ENCODE assay signal across 13 mouse cellular contexts in genomic region chr1:34122198-34122597, GRCm38 (mm10).
DNase-seq lines count a peak whose midpoint lies in the region; ATAC-seq and TF ChIP-seq lines count a peak whose summit lies in the region.
"Had no signal": no experiment of that assay in that cellular context is flagged by ENCODE, and none has a peak within 500 bp of the region (broad histone marks: within the 10 kb centered on the region; RNA-seq: fewer than 3 reads in every experiment).

No protein-coding gene starts in this region.

- peak overlapping the region; percentile 92 for H3K27ac ChIP-seq in heart, embryonic 13.5 days (replicated peaks)
- H3K27ac ChIP-seq in layer of hippocampus, adult 2 months: peak overlapping the region; percentile 80
- no peak overlapping the region for H3K27ac ChIP-seq in CH12.LX (ENCODE audit: insufficient read depth, low read depth)
- peak overlapping the region; percentile 95 for H3K27ac ChIP-seq in intestine, embryonic 16.5 days (ENCODE audit: low read length)
- H3K27ac ChIP-seq: limb, embryonic 12.5 days had no signal

- H3K9me3 ChIP-seq in heart, embryonic 13.5 days: no peaks in the 10 kb centered on the region
- H3K9me3 ChIP-seq in CH12.LX (replicated peaks; ENCODE audit: low read length): no peaks in the 10 kb centered on the region
- no peaks in the 10 kb centered on the region for H3K9me3 ChIP-seq in intestine, embryonic 16.5 days (ENCODE audit: control insufficient read depth, low read length)
- H3K9me3 ChIP-seq: limb, embryonic 12.5 days; megakaryocyte, embryonic 14.5 days had no signal

- no peak for ATAC-seq in heart, embryonic 13.5 days (ENCODE audit: extremely low read depth, insufficient number of reproducible peaks, low FRiP score, low TSS enrichment)
- ATAC-seq in intestine, embryonic 16.5 days: no peak
- ATAC-seq: activated CD4-positive, CD25-positive, alpha-beta regulatory T cell, adult 4 months; inflammation-experienced regulatory T-cells, adult 6 months had no signal

- in situ Hi-C loops in CH12.LX (cut with MboI; ENCODE audit: low pct_ligation_motif_present, low pct_unique_long_range_greater_than_20kb, low sequenced_read_pairs): no loop called here

- H3K79me2 ChIP-seq in CH12.LX (replicated peaks; ENCODE audit: control insufficient read depth, extremely low read depth, insufficient read depth, poor library complexity, severe bottlenecking): no peaks in the 10 kb centered on the region

- no peak for DNase-seq in heart, postnatal 10 days
- no peak for DNase-seq in layer of hippocampus, adult 2 months (ENCODE audit: low spot score in 2 of 2)
- DNase-seq in layer of hippocampus, adult 8-10 months (ENCODE audit: low spot score in 2 of 2): no peak
- DNase-seq in CH12.LX (ENCODE audit: extremely low read depth): no peak
- no peak for DNase-seq in Muller cell, postnatal 12 days (ENCODE audit: inconsistent ontology term)
- no peak for DNase-seq in frontal cortex, postnatal 36 days (ENCODE audit: low spot score in 2 of 2)
- DNase-seq: cerebellum, adult 2 months had no signal

- dilution Hi-C loops in CH12.LX (cut with MboI; ENCODE audit: extremely low pct_ligation_motif_present, extremely low pct_unique_long_range_greater_than_20kb, low sequenced_read_pairs): no loop called here

- no peaks in the 10 kb centered on the region for H3K27me3 ChIP-seq in heart, embryonic 13.5 days (replicated peaks)
- H3K27me3 ChIP-seq in CH12.LX (replicated peaks): no peaks in the 10 kb centered on the region
- no peaks in the 10 kb centered on the region for H3K27me3 ChIP-seq in intestine, embryonic 16.5 days (replicated peaks; ENCODE audit: control insufficient read depth, insufficient read depth, low read length)
- H3K27me3 ChIP-seq: limb, embryonic 12.5 days had no signal

- intact Hi-C loops in heart, postnatal 10 days (cut with DNase I): no loop called here

- peak overlapping the region; percentile 43 for H3K4me3 ChIP-seq in heart, embryonic 13.5 days
- peak overlapping the region; percentile 50; the same call in 1 of the 2 replicates for H3K4me3 ChIP-seq in layer of hippocampus, adult 2 months
- peak overlapping the region in 1 of 3 experiments; percentile 51 for H3K4me3 ChIP-seq in CH12.LX (replicated peaks in 1 of 3; ENCODE audit: low read depth in 2 of 3, low read length in 2 of 3, poor library complexity in 1 of 3)
- H3K4me3 ChIP-seq in intestine, embryonic 16.5 days (ENCODE audit: low read length): peak overlapping the region; percentile 53
- H3K4me3 ChIP-seq: limb, embryonic 12.5 days; megakaryocyte, embryonic 14.5 days had no signal

- H3K36me3 ChIP-seq in heart, embryonic 13.5 days: no peaks in the 10 kb centered on the region
- H3K36me3 ChIP-seq in CH12.LX (replicated peaks in 1 of 2; ENCODE audit: control insufficient read depth in 1 of 2, insufficient read depth in 1 of 2, low read length in 1 of 2): peaks cover 0 to 24% of the 10 kb centered on the region in 2 experiments
- no peaks in the 10 kb centered on the region for H3K36me3 ChIP-seq in intestine, embryonic 16.5 days (ENCODE audit: control insufficient read depth, insufficient read depth, low read length)
- H3K36me3 ChIP-seq: limb, embryonic 12.5 days had no signal

- no peak for TF ChIP-seq EP300 in CH12.LX (IDR thresholded peaks at IDR 0.05; ENCODE audit: low read length)

- no peak for TF ChIP-seq RAD21 in CH12.LX (IDR thresholded peaks at IDR 0.05; ENCODE audit: low read depth, low read length)

- no peak for TF ChIP-seq CTCF in layer of hippocampus, adult 2 months (conservative IDR thresholded peaks at IDR 0.05)
- TF ChIP-seq CTCF in CH12.LX (conservative IDR thresholded peaks at IDR 0.05 in 1 of 2, IDR thresholded peaks at IDR 0.05 in 1 of 2; ENCODE audit: low read depth in 2 of 2, low read length in 2 of 2): no peak

- WGBS in heart, embryonic 13.5 days: 69% methylated on average over 6 of the region's 6 CpGs
- WGBS in intestine, embryonic 16.5 days: 70% methylated on average over 6 of the region's 6 CpGs

- peak overlapping the region; percentile 47; the same call in 1 of the 2 replicates for H3K9ac ChIP-seq in heart, embryonic 13.5 days
- H3K9ac ChIP-seq in CH12.LX (ENCODE audit: insufficient read depth, low read depth): no peak overlapping the region
- peak overlapping the region; percentile 73; the same call in 1 of the 2 replicates for H3K9ac ChIP-seq in intestine, embryonic 16.5 days (ENCODE audit: low read depth, low read length)
- H3K9ac ChIP-seq: limb, embryonic 12.5 days had no signal

- no peak for TF ChIP-seq POLR2A in CH12.LX (IDR thresholded peaks at IDR 0.05; ENCODE audit: low read depth, low read length)

- peak overlapping the region; percentile 66 for H3K4me2 ChIP-seq in heart, embryonic 13.5 days
- H3K4me2 ChIP-seq in CH12.LX (ENCODE audit: insufficient read depth, low read depth, poor library complexity, severe bottlenecking): peak overlapping the region; percentile 52; the same call in 1 of the 2 replicates
- H3K4me2 ChIP-seq in intestine, embryonic 16.5 days (ENCODE audit: low read depth, low read length): peak overlapping the region; percentile 63
- H3K4me2 ChIP-seq: limb, embryonic 12.5 days had no signal

- peaks cover 74% of the 10 kb centered on the region for H3K4me1 ChIP-seq in heart, embryonic 13.5 days
- H3K4me1 ChIP-seq in CH12.LX (ENCODE audit: control insufficient read depth in 1 of 2, insufficient read depth in 2 of 2): peaks cover 12 to 76% of the 10 kb centered on the region in 2 experiments
- peaks cover 15% of the 10 kb centered on the region for H3K4me1 ChIP-seq in intestine, embryonic 16.5 days (ENCODE audit: control insufficient read depth, insufficient read depth, low read length)

TF ChIP-seq in CH12.LX, 34 proteins besides CTCF, POLR2A, EP300 and RAD21:
- no peak for TF ChIP-seq ZMIZ1 (IDR thresholded peaks at IDR 0.05; ENCODE audit: low read depth, low read length)
- no peak for TF ChIP-seq NELFE (IDR thresholded peaks at IDR 0.05; ENCODE audit: low read depth, low read length)
- TF ChIP-seq MEF2A (IDR thresholded peaks at IDR 0.05; ENCODE audit: borderline replicate concordance, low read depth, low read length): no peak
- TF ChIP-seq MXI1 (IDR thresholded peaks at IDR 0.05; ENCODE audit: low read depth, low read length): no peak
- no peak for TF ChIP-seq HCFC1 (IDR thresholded peaks at IDR 0.05; ENCODE audit: low read depth, low read length)
- no peak for TF ChIP-seq JUND (conservative IDR thresholded peaks at IDR 0.05; ENCODE audit: low read depth, low read length)
- no peak for TF ChIP-seq MAX (IDR thresholded peaks at IDR 0.05; ENCODE audit: low read length)
- no peak for TF ChIP-seq USF2 (conservative IDR thresholded peaks at IDR 0.05; ENCODE audit: low read depth, low read length)
- TF ChIP-seq MAZ (IDR thresholded peaks at IDR 0.05; ENCODE audit: low read depth, low read length): no peak
- TF ChIP-seq NRF1 (IDR thresholded peaks at IDR 0.05; ENCODE audit: low read depth, low read length): no peak
- no peak for TF ChIP-seq UBTF (IDR thresholded peaks at IDR 0.05; ENCODE audit: low read depth, low read length)
- TF ChIP-seq JUN (IDR thresholded peaks at IDR 0.05; ENCODE audit: insufficient read depth, low read depth, low read length): no peak
- no peak for TF ChIP-seq ETS1 (conservative IDR thresholded peaks at IDR 0.05; ENCODE audit: low read depth, low read length)
- TF ChIP-seq KAT2A (IDR thresholded peaks at IDR 0.05; ENCODE audit: insufficient replicate concordance, low read length): no peak
- TF ChIP-seq TBP (conservative IDR thresholded peaks at IDR 0.05; ENCODE audit: low read depth, low read length): no peak
- no peak for TF ChIP-seq SIN3A (IDR thresholded peaks at IDR 0.05; ENCODE audit: low read length)
- no peak for TF ChIP-seq CHD1 (IDR thresholded peaks at IDR 0.05; ENCODE audit: low read depth, low read length)
- no peak for TF ChIP-seq SMC3 (IDR thresholded peaks at IDR 0.05; ENCODE audit: low read depth, low read length)
